Mouse (Mus musculus) hindbrain, embryonic 14.5 days (tissue): ENCODE results near the gene Hoxa5. TPM values are rescaled to one million over a fixed set of nuclear protein-coding genes. Genes with fewer than 3 reads are reported as not detected.
A peak's percentile ranks its signal among the peaks of the same experiment; 100 is the strongest.

Experiments
- ATAC-seq: fragments of 200-750 bp; cut with Nextera tagmentation; 2 replicates; pipeline ENCODE4 v1.8.0; 2017; ENCODE audit warnings: moderate number of reproducible peaks, mild to moderate bottlenecking, moderate TSS enrichment, moderate library complexity; ENCODE audit not compliant: low FRiP score
- DNase-seq: peaks from one replicate; pipeline ENCODE4 v3.0.0-alpha.2; 2015; ENCODE audit warnings: low spot score
- H3K27ac ChIP-seq: fragments of 300-500 bp; sonication (generic); 2 replicates; pipeline ENCODE4 v1.5.1; 2014; ENCODE audit warnings: mild to moderate bottlenecking, moderate library complexity
- H3K27me3 ChIP-seq: fragments of 300-500 bp; sonication (generic); 2 replicates; pipeline ENCODE4 v1.6.1; 2014; ENCODE audit warnings: mild to moderate bottlenecking, low read length, mixed read lengths; ENCODE audit not compliant: control insufficient read depth, insufficient read depth
- H3K36me3 ChIP-seq: fragments of 300-500 bp; sonication (generic); replicated peaks from 2 replicates; pipeline ENCODE4 v1.6.1; 2014; ENCODE audit not compliant: control insufficient read depth, insufficient read depth
- H3K4me1 ChIP-seq: fragments of 300-500 bp; sonication (generic); replicated peaks from 2 replicates; pipeline ENCODE4 v1.6.1; 2014; ENCODE audit warnings: antibody characterized with exemption, low read length, mixed read lengths; ENCODE audit not compliant: control insufficient read depth, insufficient read depth
- H3K4me2 ChIP-seq: fragments of 300-500 bp; sonication (generic); replicated peaks from 2 replicates; pipeline ENCODE4 v1.6.1; 2014; ENCODE audit warnings: mild to moderate bottlenecking, moderate library complexity
- H3K4me3 ChIP-seq: fragments of 300-500 bp; sonication (generic); replicated peaks from 2 replicates; pipeline ENCODE4 v1.5.1; 2014; ENCODE audit warnings: mild to moderate bottlenecking, low read length
- H3K9ac ChIP-seq: fragments of 300-500 bp; sonication (generic); 2 replicates; pipeline ENCODE4 v1.6.1; 2014
- H3K9me3 ChIP-seq: fragments of 300-500 bp; sonication (generic); 2 replicates; pipeline ENCODE4 v1.6.1; 2016; ENCODE audit warnings: low read length; ENCODE audit not compliant: control insufficient read depth
- WGBS: fragments of 180-500 bp; shearing (Covaris S2); extraction: QIAGEN DNeasy Blood & Tissue Kit; methylation state at CpG from one replicate; pipeline ENCODE4 v1.1.7; 2014; 5-methylcytosine and 5-hydroxymethylcytosine counted together
- polyA plus RNA-seq: library from polyadenylated mRNA; unstranded; fragments of >200 nt; fragmentation: Nextera tagmentation; extraction: Ambion mirVana; gene quantifications from 2 replicates; pipeline ENCODE4 v1.2.1, GENCODE M21; 2014

Gene Hoxa5
- polyA plus RNA-seq, 1 experiment from 2014 or later: 180 TPM

GRCm38 (mm10) chr6:52182793-52183192, 21.6 kb downstream of the Hoxa5 start:
- peak overlapping the region; percentile 81 for H3K4me2 ChIP-seq
- peak overlapping the region; percentile 99 for H3K9ac ChIP-seq
- ATAC-seq (no peak), DNase-seq (no peak)
- no peaks in the 10 kb centered on the region for H3K36me3 ChIP-seq
- H3K27ac ChIP-seq: peak overlapping the region; percentile 100
- H3K27me3 ChIP-seq: peaks cover 91% of the 10 kb centered on the region
- WGBS: 27% methylated on average over 1 of the region's 1 CpGs
- H3K4me3 ChIP-seq: peak overlapping the region; percentile 71
- peaks cover 17% of the 10 kb centered on the region for H3K4me1 ChIP-seq
- H3K9me3 ChIP-seq: no peaks in the 10 kb centered on the region

- Histone ChIP-seq H3K4me2 (peak overlapping the region; percentile 81), H3K9ac (peak overlapping the region; percentile 99), H3K27ac (peak overlapping the region; percentile 100), H3K27me3 (peaks cover 92% of the 10 kb centered on the region), H3K9me3 (no peaks in the 10 kb centered on the region), H3K4me1 (peaks cover 17% of the 10 kb centered on the region), H3K4me3 (peak overlapping the region; percentile 71), H3K36me3 (no peaks in the 10 kb centered on the region)
- no peak for DNase-seq
- no peak for ATAC-seq
- 21% methylated on average over 2 of the region's 2 CpGs for WGBS
Measured at GRCm38 (mm10) chr6:52182030-52182429, 22.4 kb downstream of the Hoxa5 start.

- DNase-seq (no peak), ATAC-seq (no peak)
- Histone ChIP-seq H3K9me3 (no peaks in the 10 kb centered on the region), H3K4me3 (peak overlapping the region; percentile 71), H3K4me2 (peak overlapping the region; percentile 81), H3K27me3 (peaks cover 84% of the 10 kb centered on the region), H3K27ac (peak overlapping the region; percentile 100), H3K9ac (peak overlapping the region; percentile 99), H3K4me1 (peaks cover 17% of the 10 kb centered on the region), H3K36me3 (no peaks in the 10 kb centered on the region)
- WGBS: 6% methylated on average over 3 of the region's 3 CpGs
Measured at GRCm38 (mm10) chr6:52180726-52181125, 23.7 kb downstream of the Hoxa5 start.

GRCm38 (mm10) chr6:52180213-52180710, 24.1 kb downstream of the Hoxa5 start:
- Histone ChIP-seq H3K36me3 (no peaks in the 10 kb centered on the region), H3K4me1 (peaks cover 17% of the 10 kb centered on the region), H3K27ac (peak overlapping the region; percentile 100), H3K27me3 (peaks cover 80% of the 10 kb centered on the region), H3K4me2 (peak overlapping the region; percentile 81), H3K9ac (peak overlapping the region; percentile 99), H3K4me3 (peak overlapping the region; percentile 71), H3K9me3 (no peaks in the 10 kb centered on the region)
- WGBS: 1% methylated on average over 11 of the region's 11 CpGs
- DNase-seq (no peak), ATAC-seq (no peak)

DNA sequence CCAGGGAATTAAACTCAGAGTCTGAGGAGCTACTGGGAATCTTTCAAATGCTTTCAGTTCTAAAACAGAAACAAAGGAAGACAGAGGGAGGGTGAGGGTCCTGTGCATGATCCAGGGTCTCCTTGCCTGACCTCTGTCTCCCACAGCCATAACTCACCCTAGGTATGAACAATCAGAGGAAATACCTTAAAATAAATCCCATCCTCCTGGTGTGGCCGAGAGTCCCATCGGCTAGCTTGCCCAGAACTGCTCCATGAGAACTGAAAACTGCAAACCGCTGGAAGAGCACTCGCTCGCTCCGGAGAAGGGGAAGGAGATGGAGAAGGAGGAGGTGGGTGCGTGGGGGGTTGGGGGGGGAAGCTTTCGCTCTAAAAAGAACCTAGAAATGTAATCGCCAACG, 24.7 kb downstream of the Hoxa5 start:
- H3K27me3 ChIP-seq: peaks cover 78% of the 10 kb centered on the region
- peak overlapping the region; percentile 71 for H3K4me3 ChIP-seq
- no peaks in the 10 kb centered on the region for H3K9me3 ChIP-seq
- under 1% methylated on average over 10 of the region's 10 CpGs for WGBS
- H3K9ac ChIP-seq: peak overlapping the region; percentile 99
- DNase-seq: no peak
- H3K4me2 ChIP-seq: peak overlapping the region; percentile 81
- ATAC-seq: no peak
- no peaks in the 10 kb centered on the region for H3K36me3 ChIP-seq
- H3K27ac ChIP-seq: peak overlapping the region; percentile 100
- peaks cover 16% of the 10 kb centered on the region for H3K4me1 ChIP-seq

- DNase-seq (no peak), ATAC-seq (no peak)
- 0% methylated on average over 3 of the region's 4 CpGs for WGBS
- peak overlapping the region; percentile 81 for H3K4me2 ChIP-seq
- peaks cover 78% of the 10 kb centered on the region for H3K27me3 ChIP-seq
- peak overlapping the region; percentile 100 for H3K27ac ChIP-seq
- peak overlapping the region; percentile 71 for H3K4me3 ChIP-seq
- H3K4me1 ChIP-seq: peaks cover 10% of the 10 kb centered on the region
- H3K9ac ChIP-seq: peak overlapping the region; percentile 99
- no peaks in the 10 kb centered on the region for H3K36me3 ChIP-seq
- H3K9me3 ChIP-seq: no peaks in the 10 kb centered on the region
Measured at GRCm38 (mm10) chr6:52178918-52179665, 25.3 kb downstream of the Hoxa5 start.

DNA sequence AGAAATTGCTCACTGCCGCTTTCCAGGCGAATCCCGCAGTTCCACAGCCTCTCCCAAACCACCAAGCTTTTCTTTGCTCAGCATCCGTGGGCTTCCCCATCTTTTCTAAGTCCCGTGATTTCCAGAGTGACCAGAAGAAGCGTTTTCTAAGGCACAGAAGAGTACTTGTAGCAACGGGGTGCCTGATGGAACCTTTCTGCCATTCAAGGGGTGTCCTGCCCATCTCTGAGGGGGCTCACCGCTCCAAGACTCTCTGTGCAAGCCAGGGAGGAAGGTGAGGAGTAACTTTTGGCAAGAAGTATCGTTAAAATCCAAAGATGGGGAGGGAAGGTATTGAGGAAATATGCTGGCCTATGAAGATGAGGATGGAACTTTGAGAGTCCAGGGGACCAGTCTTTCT, 26.6 kb downstream of the Hoxa5 start:
- DNase-seq: no peak
- no peak for ATAC-seq
- peak overlapping the region; percentile 99 for H3K9ac ChIP-seq
- H3K27me3 ChIP-seq: peaks cover 77% of the 10 kb centered on the region
- H3K4me2 ChIP-seq: peak overlapping the region; percentile 81
- WGBS: 1% methylated on average over 9 of the region's 9 CpGs
- peak overlapping the region; percentile 100 for H3K27ac ChIP-seq
- peak overlapping the region; percentile 71 for H3K4me3 ChIP-seq
- peaks cover 8% of the 10 kb centered on the region for H3K4me1 ChIP-seq
- no peaks in the 10 kb centered on the region for H3K9me3 ChIP-seq
- H3K36me3 ChIP-seq: no peaks in the 10 kb centered on the region

GRCm38 (mm10) chr6:52177061-52177735, 27.2 kb downstream of the Hoxa5 start, which contains the start of gene 5730596B20Rik:
TSS of gene 5730596B20Rik (plus strand) at chr6:52177498.
- no peaks in the 10 kb centered on the region for H3K36me3 ChIP-seq
- peak within 1 kb of the TSS; percentile 81 for H3K4me2 ChIP-seq
- peaks cover 77% of the 10 kb centered on the region for H3K27me3 ChIP-seq
- peaks cover 8% of the 10 kb centered on the region for H3K4me1 ChIP-seq
- ATAC-seq (no peak), DNase-seq (no peak)
- WGBS: 1% methylated on average over 36 of the region's 36 CpGs
- H3K9me3 ChIP-seq: no peaks in the 10 kb centered on the region
- peak within 1 kb of the TSS; percentile 100 for H3K27ac ChIP-seq
- H3K4me3 ChIP-seq: peak within 1 kb of the TSS; percentile 71
- peak within 1 kb of the TSS; percentile 99 for H3K9ac ChIP-seq

DNA sequence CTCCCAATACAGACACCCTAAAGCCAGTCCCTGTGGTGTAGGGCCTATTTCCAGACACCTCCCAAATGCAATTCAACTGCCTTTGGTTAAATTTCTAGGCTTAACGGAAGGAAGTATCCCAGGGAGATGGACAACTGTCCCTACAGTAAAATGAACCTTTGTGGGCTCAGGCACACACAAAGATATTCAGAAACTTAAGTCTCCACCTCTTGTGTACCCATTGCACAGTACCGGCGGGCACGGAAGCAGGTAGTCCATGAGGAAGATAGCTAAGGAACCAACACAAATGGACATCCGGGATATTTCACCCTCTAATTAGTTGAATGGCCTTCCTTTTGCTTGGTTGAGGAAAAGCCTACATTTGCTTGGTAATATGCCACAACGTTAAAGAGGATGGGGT, 28.0 kb downstream of the Hoxa5 start:
- peak overlapping the region; percentile 99 for H3K9ac ChIP-seq
- peak overlapping the region; percentile 81 for H3K4me2 ChIP-seq
- H3K4me3 ChIP-seq: peak overlapping the region; percentile 71
- peak overlapping the region; percentile 100 for H3K27ac ChIP-seq
- H3K9me3 ChIP-seq: no peaks in the 10 kb centered on the region
- ATAC-seq: no peak
- no peak for DNase-seq
- peaks cover 10% of the 10 kb centered on the region for H3K4me1 ChIP-seq
- peaks cover 77% of the 10 kb centered on the region for H3K27me3 ChIP-seq
- H3K36me3 ChIP-seq: no peaks in the 10 kb centered on the region
- 2% methylated on average over 6 of the region's 6 CpGs for WGBS
